22 mouse cellular contexts compared by ENCODE assay signal in genomic region chr1:148750806-148751205, GRCm38 (mm10).
DNase-seq lines count a peak whose midpoint lies in the region; ATAC-seq and TF ChIP-seq lines count a peak whose summit lies in the region.
"Had no signal": no experiment of that assay in that cellular context is flagged by ENCODE, and none has a peak within 500 bp of the region (broad histone marks: within the 10 kb centered on the region; RNA-seq: fewer than 3 reads in every experiment).

No protein-coding gene starts in this region.

- H3K9me3 ChIP-seq in forebrain, postnatal 0 days (ENCODE audit: low read length): no peaks in the 10 kb centered on the region
- no peaks in the 10 kb centered on the region for H3K9me3 ChIP-seq in forebrain, embryonic 13.5 days (replicated peaks)
- no peaks in the 10 kb centered on the region for H3K9me3 ChIP-seq in lung, embryonic 14.5 days (ENCODE audit: low read depth, low read length)
- H3K9me3 ChIP-seq: hindbrain, embryonic 12.5 days; intestine, embryonic 15.5 days had no signal

- H3K4me1 ChIP-seq in forebrain, postnatal 0 days (ENCODE audit: insufficient read depth): no peaks in the 10 kb centered on the region
- no peaks in the 10 kb centered on the region for H3K4me1 ChIP-seq in forebrain, embryonic 13.5 days
- H3K4me1 ChIP-seq in lung, embryonic 14.5 days (ENCODE audit: insufficient read depth): no peaks in the 10 kb centered on the region
- H3K4me1 ChIP-seq: hindbrain, embryonic 12.5 days; intestine, embryonic 15.5 days had no signal

- H3K27me3 ChIP-seq in forebrain, postnatal 0 days (ENCODE audit: insufficient read depth, low read length): no peaks in the 10 kb centered on the region
- H3K27me3 ChIP-seq in forebrain, embryonic 13.5 days: no peaks in the 10 kb centered on the region
- H3K27me3 ChIP-seq in lung, embryonic 14.5 days (ENCODE audit: insufficient read depth, low read length): no peaks in the 10 kb centered on the region
- H3K27me3 ChIP-seq: hindbrain, embryonic 12.5 days; intestine, embryonic 15.5 days had no signal

- no peak for TF ChIP-seq CTCF in forebrain, postnatal 0 days (IDR thresholded peaks at IDR 0.05; ENCODE audit: low read depth)
- TF ChIP-seq CTCF in lung, embryonic 14.5 days (IDR thresholded peaks at IDR 0.05; ENCODE audit: low read depth): no peak

- H3K4me3 ChIP-seq in forebrain, postnatal 0 days (ENCODE audit: low read depth, low read length): no peak overlapping the region
- H3K4me3 ChIP-seq in forebrain, embryonic 13.5 days: no peak overlapping the region
- no peak overlapping the region for H3K4me3 ChIP-seq in lung, embryonic 14.5 days (ENCODE audit: low read depth, low read length)
- H3K4me3 ChIP-seq: erythroblast, embryonic 14.5 days; gastrocnemius, adult 2 months; hindbrain, embryonic 12.5 days; intestine, embryonic 15.5 days had no signal

- DNase-seq in adrenal gland, postnatal 10 days: peak; percentile 4
- no peak for DNase-seq in adrenal gland, adult 2 months
- DNase-seq in forebrain, postnatal 0 days: peak; percentile 17
- DNase-seq in lung, embryonic 14.5 days: peak; percentile 50
- no peak for DNase-seq in lung, postnatal 25 days (ENCODE audit: low spot score)
- DNase-seq in brain, embryonic 18.5 days (ENCODE audit: low read depth, low spot score): peak; percentile 3
- DNase-seq in layer of hippocampus, postnatal 36 days: no peak
- DNase-seq: gastrocnemius, adult 2 months; heart, postnatal 10 days; kidney, adult 9 months; kidney, postnatal 36 days; liver; lung, postnatal 10 days; thymus, postnatal 14 days had no signal

- ATAC-seq in forebrain, postnatal 0 days: no peak
- ATAC-seq in forebrain, embryonic 13.5 days: no peak
- ATAC-seq in lung, embryonic 14.5 days (ENCODE audit: insufficient read depth): no peak
- ATAC-seq: CD4-positive, CD25-positive, alpha-beta regulatory T cell, adult 4 months; forebrain, embryonic 16.5 days; intestine, embryonic 15.5 days; midbrain, embryonic 16.5 days had no signal

- H3K36me3 ChIP-seq in forebrain, postnatal 0 days (ENCODE audit: insufficient read depth): no peaks in the 10 kb centered on the region
- H3K36me3 ChIP-seq in forebrain, embryonic 13.5 days (ENCODE audit: poor library complexity, severe bottlenecking): no peaks in the 10 kb centered on the region
- no peaks in the 10 kb centered on the region for H3K36me3 ChIP-seq in lung, embryonic 14.5 days (ENCODE audit: insufficient read depth)
- H3K36me3 ChIP-seq: hindbrain, embryonic 12.5 days; intestine, embryonic 15.5 days had no signal

- no peak overlapping the region for H3K27ac ChIP-seq in forebrain, postnatal 0 days (ENCODE audit: low read depth, low read length)
- H3K27ac ChIP-seq in forebrain, embryonic 13.5 days: no peak overlapping the region
- H3K27ac ChIP-seq in lung, embryonic 14.5 days (ENCODE audit: low read depth): no peak overlapping the region
- H3K27ac ChIP-seq: gastrocnemius, adult 2 months; hindbrain, embryonic 12.5 days; intestine, embryonic 15.5 days had no signal

- no peak overlapping the region for H3K9ac ChIP-seq in forebrain, postnatal 0 days
- H3K9ac ChIP-seq in forebrain, embryonic 13.5 days: no peak overlapping the region
- no peak overlapping the region for H3K9ac ChIP-seq in lung, embryonic 14.5 days
- H3K9ac ChIP-seq: hindbrain, embryonic 12.5 days; intestine, embryonic 15.5 days had no signal

- no peak overlapping the region for H3K4me2 ChIP-seq in forebrain, postnatal 0 days (ENCODE audit: low read depth)
- H3K4me2 ChIP-seq in forebrain, embryonic 13.5 days: no peak overlapping the region
- H3K4me2 ChIP-seq in lung, embryonic 14.5 days: no peak overlapping the region
- H3K4me2 ChIP-seq: heart, embryonic 11.5 days; hindbrain, embryonic 12.5 days; intestine, embryonic 15.5 days had no signal

Comparison
In these comparisons a context has a peak if more than half of its experiments do, and no peak if none do; other contexts are left out.
1. DNase-seq: peak in adrenal gland, postnatal 10 days (single experiment), forebrain, postnatal 0 days (single experiment), lung, embryonic 14.5 days (single experiment) and brain, embryonic 18.5 days (single experiment); none in adrenal gland, adult 2 months (single experiment), lung, postnatal 25 days (single experiment) and layer of hippocampus, postnatal 36 days (0 of 2).